Mouse (Mus musculus): Measurements from ENCODE around the gene Bik.

Gene Bik

DNA sequence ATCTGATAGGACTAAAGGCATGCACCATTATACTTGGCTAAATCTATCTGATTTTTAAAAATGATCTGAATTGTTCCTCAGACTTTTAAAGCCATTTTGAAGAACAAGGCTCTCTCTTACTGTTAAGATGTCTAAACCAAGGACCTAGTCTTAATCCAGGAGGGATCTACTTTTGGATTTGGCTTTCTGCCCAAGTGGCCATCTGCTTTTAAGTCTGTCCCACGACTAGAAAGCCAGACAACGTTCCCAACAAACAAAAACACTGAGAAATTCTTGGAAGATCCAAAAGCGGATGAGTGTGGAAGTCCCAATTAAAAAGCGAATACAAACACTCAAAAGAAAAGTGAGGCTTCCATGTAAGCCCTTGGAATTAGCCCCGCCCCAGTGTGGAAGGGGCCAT lies 11.6 kb upstream of the Bik start:
- DNase-seq, result no peak

DNA sequence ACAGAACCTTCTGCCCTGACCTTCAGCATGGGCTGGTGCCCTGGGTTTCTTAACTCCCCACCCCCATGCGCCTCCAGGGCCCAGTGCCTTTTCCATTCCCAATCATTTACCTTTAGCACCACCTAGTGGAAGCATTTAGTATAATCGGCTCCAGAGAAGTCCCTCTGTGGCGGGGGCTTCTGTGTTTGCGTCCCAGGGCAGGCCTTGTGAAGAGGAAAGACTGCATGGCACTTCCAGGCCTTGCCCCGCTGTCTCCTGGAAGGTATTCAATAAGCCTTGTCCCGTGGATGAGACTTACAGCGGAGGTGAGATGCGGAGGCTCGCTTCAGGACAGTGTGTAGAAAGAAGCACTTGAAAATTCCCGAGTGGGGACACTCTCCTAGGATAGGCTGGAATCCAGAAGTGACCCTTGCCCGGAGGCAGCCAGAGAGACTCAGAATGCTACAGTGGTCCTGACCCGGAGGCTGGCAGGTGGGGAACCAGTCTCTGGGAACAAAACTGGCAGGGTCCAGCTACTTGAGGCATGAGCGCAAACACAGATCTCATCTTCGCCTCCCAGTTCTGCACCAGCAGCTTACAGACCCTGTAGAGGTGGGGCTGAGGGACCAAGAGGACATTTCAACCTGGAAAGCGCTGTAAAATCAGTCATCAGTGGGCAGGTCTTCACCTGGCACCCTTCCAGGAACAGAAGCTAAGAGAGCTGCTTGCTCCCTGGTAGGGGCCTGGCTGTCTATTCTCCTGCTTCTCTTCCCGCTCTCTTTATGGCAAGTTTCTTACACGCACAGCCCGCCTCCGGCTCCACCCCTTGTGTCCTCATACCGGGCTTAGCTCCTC lies 8.2 kb upstream of the Bik start:
- peak; percentile 56 for DNase-seq

DNA sequence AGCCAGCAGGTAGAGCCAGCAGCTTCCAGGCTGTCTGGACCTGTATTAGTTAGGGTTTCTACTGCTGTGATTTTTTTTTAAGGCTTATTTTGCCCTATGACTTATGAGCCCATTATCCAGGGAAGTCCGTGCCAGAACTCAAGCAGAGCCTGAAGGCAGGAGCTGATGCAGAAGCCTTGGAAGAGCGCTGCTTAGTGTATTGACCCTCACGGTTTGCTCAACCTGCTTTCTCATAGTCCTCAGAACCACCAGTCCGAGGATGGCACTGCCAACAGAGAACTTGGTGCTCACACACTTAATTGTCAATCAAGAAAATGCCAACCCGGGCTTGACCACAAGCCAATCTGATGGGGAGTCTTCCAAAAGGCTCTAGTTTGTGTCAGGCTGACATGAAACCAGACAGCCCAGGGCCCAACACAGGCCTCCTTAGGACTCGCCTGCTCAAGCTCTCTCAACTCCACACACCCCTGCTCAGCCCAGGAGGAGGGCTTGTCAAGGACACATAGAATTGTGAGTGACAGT lies 5.7 kb upstream of the Bik start:
- DNase-seq, result no peak

DNA sequence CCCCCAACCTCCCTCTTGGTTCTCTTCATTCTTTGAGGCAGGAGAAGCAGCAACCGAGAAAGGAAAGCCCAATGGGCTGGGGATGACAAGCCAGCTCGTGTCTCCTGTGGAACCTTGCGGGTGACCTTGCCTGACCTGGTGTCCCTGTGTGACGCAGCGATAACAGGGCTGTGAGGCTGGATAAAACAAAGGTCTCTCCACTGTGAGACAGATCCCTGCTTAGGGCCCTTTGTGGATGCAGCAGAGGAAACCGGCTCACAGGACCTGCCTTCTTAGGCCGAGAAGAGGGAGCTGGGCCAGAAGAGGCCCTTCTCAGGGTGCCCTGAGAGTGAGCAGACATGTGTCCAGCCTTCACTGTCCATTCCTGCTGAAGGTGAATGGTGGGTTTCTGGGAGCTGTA lies 3.5 kb upstream of the Bik start:
- DNase-seq, result no peak

DNA sequence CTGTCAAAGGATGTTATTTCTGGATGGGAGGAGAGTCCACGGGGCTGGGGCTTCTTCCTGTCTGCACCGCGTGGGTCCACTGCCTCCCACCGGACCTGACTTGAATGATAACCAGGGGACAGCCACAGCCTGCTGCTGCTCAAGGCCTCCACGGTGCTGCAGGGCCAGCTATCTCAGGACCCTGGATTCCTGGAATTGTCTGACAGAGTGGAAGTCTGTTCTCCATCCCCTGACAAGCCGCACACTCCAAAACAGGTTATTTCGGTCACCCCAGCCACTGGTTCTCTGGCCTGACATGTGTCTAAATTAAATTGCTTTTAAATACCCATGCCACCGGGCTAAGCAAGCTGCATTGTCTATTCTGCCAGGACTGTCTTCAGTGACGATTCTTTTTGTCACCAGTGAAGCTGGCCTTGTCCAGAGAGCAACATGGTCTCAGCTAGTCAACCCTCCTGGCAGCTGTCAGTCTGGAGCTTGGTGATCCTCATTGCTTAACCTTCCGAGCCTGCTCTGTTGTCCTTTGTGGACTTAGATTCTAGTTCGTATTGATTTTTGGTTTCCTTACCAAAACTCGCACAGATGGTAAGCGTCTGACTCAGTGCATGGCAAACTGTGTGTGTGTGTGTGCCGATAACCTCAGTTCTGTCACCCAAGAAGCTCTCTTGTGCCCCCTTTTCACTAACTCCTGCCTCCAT lies 2.9 kb upstream of the Bik start:
- DNase-seq, result no peak

DNA sequence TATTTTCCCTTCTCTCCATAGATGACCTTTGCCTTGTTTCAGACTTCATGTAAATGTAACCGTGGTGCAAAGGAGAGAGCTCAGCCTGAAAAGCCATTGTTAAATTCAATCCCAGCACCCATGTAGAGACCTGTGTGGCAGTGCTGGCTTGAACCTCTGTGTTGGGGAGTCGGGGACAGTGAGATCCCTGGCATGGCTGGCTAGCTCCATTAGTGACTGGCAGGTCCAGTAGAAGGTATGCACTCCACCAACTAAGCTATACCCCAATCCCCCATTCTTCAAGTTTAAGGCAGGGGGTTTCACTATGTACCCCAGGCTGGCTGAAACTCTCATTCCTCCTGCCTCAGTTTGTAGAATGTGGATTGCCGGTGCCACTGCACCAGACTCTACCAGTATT lies 2.3 kb upstream of the Bik start:
- DNase-seq, result no peak

DNA sequence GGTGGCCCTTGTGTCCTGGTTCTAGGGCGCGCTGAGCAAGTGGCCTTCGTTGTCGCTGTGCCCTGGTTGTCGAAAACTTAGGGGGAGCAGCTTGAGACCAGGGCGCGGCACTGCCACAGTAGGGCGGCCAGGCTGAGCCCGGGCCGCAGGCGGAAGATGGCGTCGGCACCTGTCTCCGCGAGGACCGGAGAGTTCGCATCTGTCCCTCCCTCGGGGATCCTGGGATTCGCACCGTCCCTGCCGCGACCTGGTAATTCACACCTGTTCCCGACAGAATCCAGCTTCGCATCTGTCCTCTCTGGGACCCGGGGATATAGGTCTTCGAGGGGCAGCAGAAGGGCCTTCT lies 403 bp downstream of the Bik start:
- DNase-seq, result no peak

DNA sequence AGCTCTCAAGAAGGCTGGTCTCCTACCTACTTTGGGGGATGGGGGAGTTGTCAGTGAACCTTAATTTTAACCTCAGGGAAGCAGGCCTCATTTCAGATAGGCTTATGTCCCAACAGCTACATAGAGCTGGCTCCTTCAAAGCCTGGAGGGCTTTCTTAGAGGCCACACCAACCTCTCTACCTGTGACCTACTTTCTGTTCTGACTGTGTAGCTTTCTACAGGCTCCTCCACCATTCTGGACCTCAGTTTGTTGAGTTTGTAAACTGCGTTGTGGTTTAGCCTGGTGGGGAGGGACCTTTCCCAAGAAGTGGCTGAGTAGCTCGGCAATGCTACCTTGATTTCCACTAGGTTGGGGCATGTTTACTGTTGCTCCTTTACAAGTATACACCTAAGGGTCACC lies 1.1 kb downstream of the Bik start:
- DNase-seq, result no peak

DNA sequence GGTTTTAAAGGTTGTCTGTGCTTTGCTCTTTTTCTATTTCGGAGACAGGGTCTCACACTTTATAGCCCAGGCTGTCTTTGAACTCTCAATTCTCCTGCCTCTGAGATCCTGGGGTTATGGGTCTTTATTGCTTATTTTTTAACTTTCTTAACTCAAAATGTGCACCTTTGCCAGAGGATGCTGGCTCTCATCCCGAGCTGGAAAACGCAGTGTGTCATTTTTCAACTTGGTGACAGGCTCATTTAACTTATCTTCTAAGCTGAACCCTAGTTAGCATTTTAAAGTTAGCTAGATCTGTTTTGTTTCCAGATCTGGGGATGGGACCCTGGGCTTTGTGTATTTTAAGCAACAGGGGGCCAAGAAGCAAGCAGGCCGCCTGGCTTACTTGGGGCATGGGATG lies 2.2 kb downstream of the Bik start:
- DNase-seq, result no peak

DNA sequence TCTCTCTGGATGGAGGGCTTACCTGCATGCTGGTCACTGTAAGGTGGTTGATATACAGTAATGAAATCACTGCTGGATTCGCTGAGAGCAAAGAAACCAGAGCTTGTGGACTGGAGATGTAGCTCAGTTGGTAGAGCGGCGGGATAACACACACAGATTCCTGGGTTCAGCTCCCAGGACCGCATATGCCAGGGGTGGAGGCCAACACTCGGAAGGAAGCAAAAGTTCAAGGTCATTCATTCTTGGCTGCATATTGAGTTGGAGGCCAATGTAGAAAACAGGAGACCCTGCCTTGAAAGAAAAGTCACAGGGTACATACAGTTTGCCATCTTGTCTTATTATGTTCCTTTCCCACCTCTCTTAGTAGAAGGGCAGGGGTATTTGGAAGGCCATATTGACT lies 3.1 kb downstream of the Bik start:
- no peak for DNase-seq

DNA sequence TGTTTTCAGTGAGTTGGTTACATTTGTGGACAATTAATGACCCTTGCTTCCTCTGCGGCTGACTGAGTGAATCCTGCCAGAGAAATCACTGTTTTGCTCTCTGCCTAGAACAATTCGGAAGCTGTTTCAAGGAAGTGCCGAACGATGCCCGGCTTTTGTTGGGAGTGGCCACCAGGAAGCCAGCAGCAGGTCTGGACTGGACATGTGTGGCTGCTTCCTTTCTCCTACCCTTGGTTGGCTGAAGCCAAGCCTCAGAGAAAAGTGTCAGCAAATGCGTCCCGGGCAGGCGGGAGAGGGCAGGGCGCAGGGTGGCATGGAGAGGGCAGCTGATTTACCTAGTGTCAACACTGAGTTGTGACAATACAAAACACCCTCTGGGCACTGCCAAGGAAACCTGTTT lies 3.6 kb downstream of the Bik start:
- DNase-seq, result no peak

DNA sequence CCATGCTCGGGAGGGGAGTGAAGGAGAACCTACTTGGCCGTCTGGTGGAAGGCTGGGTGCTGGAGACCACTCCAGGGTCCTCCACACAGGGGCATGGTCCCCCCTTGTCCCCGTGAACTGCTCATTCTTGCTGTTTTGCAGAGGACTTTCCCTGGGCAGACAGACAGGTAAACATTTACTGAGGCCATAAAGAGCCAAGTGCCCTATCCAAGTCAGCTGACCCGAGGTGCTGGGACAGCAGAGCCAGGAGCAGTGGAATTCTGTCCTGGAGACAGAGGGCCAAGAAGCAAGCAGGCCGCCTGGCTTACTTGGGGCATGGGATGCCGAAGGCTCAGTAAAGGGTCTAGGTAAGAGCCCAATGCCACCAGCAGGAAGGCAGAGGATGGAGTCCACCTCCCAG lies 4.0 kb downstream of the Bik start:
- DNase-seq, result no peak

DNA sequence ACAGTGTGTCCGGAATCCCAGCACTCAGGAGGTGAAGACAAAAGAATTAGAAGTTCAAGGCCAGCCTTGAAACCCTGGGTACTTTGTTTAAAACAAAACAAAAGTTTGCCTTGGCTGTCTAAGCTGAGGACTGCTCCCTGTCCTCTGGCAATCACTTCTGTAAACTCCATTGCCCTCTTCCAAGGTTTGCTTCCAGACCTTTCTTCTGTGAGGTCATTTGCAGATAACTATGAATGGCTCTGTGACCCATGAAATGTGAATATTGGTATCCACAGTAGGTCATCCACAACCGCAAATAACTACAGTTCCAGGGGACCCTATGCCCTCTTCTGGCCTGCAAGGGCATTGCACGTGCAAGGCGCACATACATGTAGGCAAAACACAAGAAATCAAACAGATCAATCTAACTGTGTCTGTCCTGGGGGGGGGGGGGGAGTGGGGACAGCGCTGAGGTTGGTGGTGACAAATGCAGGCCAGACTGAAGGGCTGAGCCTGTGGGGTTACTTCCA lies 5.4 kb downstream of the Bik start:
- DNase-seq, result no peak

DNA sequence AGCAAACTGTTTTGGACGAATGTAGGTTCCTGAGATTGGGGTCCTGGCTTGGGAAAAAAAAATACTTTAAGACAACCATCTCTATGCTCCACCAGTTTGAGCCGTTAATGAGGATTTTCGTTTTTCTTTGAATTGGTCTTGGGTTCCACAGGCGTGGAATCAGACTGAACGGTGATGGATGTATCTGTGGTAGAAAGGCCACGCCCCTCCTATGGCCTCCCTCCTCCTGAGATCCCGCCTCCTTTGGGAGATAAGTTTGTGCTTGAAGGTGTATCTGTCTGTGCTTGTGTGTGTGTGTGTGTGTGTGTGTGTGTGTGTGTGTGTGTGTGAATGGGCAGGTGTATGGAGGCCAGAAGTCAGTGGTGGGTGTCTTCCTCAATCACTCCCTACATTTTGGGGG lies 5.9 kb downstream of the Bik start:
- no peak for DNase-seq

DNA sequence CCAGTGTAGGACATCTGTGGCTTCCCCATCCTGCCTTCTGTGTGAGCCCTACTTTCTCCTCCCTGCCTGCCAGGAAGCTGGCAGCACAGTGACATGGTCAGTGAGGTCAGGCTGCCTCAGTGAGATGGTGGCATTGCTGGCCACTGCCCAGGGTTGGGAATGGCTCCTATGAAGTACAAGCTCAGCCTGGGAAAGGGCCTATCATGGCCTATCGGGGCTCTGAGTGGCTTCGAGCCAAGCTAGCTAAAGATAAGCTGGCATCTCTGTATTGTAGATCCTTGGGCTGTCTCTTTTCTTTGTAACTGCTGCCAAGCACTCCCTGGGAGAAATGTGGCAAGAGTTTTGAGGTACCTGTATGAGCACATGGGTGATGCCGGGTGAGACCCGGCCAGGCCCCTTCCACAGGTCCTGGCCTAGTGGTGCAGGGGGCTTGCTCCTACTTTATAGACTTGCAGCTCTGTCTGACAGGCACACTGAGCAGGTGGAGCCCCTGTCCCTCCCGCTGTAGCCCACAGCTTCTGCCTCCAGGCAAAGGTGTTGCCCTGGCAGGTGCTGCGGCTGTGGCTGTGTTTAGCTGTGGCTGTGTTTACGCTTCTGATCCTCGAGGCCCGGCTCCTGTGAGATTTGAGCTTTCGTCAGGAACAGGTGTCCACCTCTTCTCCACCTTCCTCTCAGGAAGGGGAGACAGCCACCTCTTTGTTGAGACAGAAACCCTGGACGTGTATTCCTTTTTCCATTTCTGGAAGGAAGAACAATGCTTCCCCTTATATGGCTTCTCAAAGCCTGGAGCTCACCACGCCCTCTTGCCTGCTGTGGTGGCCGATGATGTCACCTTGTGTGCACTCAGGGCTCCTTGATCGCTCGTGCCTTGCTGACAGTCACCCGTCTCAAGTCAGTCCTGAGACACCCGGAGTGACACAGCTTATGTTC lies 8.6 kb downstream of the Bik start:
- DNase-seq, result no peak

DNA sequence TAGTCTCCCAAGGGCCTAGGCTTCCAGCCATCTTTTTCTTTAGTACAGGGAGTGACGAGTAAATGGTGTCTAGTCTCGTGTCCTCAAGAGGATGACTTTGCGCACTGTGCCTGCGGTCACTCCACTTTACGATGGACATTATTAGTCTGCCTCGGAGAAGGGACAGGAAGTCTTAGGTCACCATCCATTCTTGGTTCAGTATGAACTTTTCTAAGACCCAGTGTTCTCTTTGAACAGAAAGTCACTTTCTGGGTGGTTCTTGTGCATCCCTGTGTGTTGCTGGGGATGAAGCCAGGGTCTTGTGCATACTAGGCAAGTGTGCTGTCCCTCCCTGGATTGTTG lies 9.2 kb downstream of the Bik start:
- DNase-seq, result no peak

DNA sequence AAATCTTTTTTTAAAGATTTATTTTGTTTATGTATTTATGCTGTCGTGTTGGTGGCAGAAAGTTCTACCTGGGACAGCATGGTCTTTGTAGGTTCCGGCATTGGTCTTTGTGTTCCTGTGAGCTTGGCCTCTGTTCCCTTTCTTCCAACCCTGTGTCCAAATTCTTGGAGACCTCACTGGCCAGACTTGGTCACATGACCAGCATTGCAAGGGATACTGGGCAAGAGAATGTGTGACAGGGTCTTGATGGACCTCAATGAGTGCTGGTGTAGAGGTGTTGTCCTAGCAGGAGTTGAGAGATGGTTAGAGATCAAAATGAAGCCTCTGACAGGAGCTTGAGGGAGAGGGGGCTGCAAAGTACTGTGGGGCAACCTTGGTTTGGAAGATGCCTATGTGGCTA lies 12.2 kb downstream of the Bik start:
- no peak for DNase-seq

DNA sequence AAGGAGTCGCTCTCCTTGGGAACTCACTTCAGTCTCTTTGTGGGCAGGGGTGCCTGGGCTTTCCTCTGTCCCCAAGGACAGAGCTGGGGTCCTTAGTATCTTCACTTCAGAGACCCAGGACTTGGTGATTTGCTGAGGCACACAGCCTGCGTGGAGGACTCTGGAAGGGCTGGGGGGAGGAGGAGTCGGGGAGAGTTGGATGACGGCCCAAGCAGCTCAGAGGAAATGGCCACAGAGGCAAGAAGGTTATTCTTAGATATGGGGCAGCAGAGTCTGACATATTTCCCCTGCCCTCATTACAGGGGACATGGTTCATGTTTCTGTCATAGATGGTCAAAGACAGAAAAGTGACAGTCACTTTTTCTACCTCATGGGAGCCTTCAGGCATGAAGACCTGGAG lies 13.2 kb downstream of the Bik start:
- DNase-seq, result no peak

DNA sequence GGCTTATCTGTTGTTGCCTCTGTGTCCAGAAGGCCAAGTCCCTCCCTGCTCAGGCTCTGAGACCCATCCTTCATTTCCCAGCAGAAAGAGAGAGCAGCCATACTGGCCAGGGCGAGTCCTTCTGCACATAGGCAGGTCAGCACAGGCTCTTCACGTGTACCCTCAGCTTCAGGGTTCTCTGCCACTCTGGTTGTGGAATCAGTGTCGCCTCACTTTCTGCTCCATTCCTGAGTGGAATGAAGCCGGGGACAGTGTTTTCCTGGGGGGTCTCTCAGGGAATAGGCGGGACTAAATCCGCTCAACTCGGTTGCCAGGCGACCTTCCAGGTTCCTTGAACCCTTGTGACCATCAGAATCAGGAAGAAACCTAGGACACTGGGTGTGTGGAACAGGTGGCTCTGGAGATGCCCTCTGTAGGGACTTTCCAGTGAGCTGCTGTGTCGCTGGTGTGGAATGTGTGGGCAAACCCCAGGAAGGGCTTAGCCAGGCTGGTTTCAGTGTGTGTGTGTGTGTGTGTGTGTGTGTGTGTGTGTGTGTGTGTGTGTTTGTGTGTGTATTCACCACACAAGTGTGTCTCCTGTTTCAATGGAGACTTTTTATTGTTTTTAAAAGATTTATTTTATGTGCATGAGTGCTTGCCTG lies 15.1 kb downstream of the Bik start:
- DNase-seq, result no peak

DNA sequence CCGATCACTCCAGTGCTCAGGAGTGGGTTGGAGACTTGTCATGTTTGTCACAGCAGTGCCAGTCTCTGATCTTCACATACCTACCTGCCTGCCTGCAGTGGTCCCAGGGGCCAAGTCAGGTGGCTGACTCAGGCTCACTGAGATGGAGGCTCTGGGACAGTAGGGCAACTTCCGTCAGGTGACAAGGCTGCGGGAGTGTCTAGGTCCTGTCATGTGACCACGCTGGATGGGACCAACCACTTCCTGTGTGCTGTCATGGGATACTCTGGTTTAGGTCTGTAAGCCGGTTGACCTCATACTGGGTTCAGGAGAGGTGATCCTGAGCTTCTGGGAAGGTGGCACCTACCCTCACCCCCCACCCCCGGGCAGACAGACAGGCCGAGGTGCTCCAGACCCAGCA lies 19.4 kb downstream of the Bik start:
- DNase-seq, result no peak

DNA sequence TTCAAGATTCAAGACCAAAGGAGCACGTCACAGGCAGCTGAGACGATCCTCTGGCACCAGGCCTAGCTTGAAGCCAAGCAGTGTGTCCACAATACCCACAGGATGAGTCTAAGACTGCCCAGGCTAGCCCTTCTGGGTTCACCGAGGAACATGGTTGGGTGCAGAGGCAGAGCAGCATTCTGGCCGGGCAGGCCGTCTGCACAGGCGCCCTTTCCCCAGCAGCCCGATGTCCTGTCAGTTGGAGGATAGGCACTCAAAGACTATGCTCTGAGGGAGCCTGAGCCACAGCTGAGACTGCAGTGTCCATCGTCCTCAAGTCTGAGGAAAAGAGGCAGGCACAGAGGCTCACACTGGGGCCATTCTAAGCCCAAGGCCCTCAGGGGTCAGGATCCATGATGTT lies 20.5 kb downstream of the Bik start:
- no peak for DNase-seq

DNA sequence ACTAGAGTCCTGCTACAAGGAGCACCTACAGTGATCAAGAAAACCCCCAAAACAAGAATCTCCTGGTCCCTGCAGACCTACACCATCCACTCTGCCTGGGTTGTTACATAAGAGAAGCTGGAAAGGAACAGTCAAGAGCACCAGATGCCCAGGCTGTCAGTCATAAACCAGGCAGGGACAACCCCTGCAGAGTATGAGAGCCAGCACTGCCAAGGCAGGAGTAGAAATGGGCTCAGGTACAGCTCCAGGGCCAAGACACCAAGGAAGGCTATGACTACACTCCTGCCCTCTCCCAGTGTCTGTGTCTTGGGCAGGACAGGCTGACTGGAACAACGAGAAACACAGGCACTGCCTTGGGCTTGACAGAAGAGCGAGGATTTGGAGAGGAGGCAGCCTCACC lies 23.5 kb downstream of the Bik start:
- DNase-seq, result no peak

DNA sequence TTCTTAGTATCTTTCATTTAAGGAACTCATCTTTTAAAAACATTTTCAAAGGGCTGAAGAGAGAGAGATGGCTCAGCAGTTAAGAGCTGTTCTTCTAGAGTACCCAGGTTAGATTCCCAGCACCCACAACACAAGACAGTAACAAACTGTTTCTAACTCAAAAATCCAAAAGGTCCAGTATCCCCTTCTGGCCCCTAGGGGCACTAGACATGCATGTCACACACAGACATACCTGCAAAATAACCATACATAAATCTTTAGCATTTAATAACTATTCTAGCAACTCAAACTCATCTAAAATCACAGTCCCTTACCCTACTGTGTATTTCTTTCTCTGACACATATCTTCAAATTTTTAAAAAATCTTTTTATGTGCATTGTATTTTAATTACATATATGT lies 27.2 kb downstream of the Bik start:
- DNase-seq, result no peak

Data from thymus, postnatal 25 days (tissue).